Mouse (Mus musculus): ENCODE measurements around the gene 1700122O11Rik.

Gene 1700122O11Rik

GRCm38 (mm10) chr17:48038193-48038592 is at the start of gene 1700122O11Rik:
Gene 1700122O11Rik, minus strand, starts transcription at chr17:48038293.
- no peak for DNase-seq (ENCODE audit: low read depth, low spot score)

GRCm38 (mm10) chr17:48080626-48081025 is 42.5 kb upstream of the 1700122O11Rik start:
- no peak for DNase-seq (ENCODE audit: low read depth, low spot score)

GRCm38 (mm10) chr17:48067729-48068128 is 29.6 kb upstream of the 1700122O11Rik start:
- DNase-seq (ENCODE audit: low read depth, low spot score): no peak

GRCm38 (mm10) chr17:48067083-48067614 is 29.1 kb upstream of the 1700122O11Rik start:
- no peak for DNase-seq (ENCODE audit: low read depth, low spot score)

GRCm38 (mm10) chr17:48065081-48065501 is 27.0 kb upstream of the 1700122O11Rik start:
- DNase-seq (ENCODE audit: low read depth, low spot score): no peak

GRCm38 (mm10) chr17:48064196-48064843 is 26.2 kb upstream of the 1700122O11Rik start:
- DNase-seq (ENCODE audit: low read depth, low spot score): no peak

- DNase-seq (ENCODE audit: low read depth, low spot score): no peak
Measured at GRCm38 (mm10) chr17:48057382-48057781, 19.3 kb upstream of the 1700122O11Rik start.

GRCm38 (mm10) chr17:48055076-48055816 is 17.2 kb upstream of the 1700122O11Rik start:
- DNase-seq (ENCODE audit: low read depth, low spot score): no peak

GRCm38 (mm10) chr17:48053646-48054045 is 15.6 kb upstream of the 1700122O11Rik start:
- no peak for DNase-seq (ENCODE audit: low read depth, low spot score)

- DNase-seq (ENCODE audit: low read depth, low spot score): no peak
Measured at GRCm38 (mm10) chr17:48052338-48053067, 14.4 kb upstream of the 1700122O11Rik start.

GRCm38 (mm10) chr17:48051638-48052337 is 13.7 kb upstream of the 1700122O11Rik start:
- DNase-seq (ENCODE audit: low read depth, low spot score): no peak

GRCm38 (mm10) chr17:48045631-48046030 is 7.5 kb upstream of the 1700122O11Rik start:
- no peak for DNase-seq (ENCODE audit: low read depth, low spot score)

GRCm38 (mm10) chr17:48043154-48043880 is 5.2 kb upstream of the 1700122O11Rik start:
- DNase-seq (ENCODE audit: low read depth, low spot score): no peak

GRCm38 (mm10) chr17:48041351-48042287 is 3.5 kb upstream of the 1700122O11Rik start:
- DNase-seq (ENCODE audit: low read depth, low spot score): peak; percentile 62

- DNase-seq (ENCODE audit: low read depth, low spot score): peak; percentile 69
Measured at GRCm38 (mm10) chr17:48039232-48039866, 1.3 kb upstream of the 1700122O11Rik start.

GRCm38 (mm10) chr17:48036921-48037320 is 1.2 kb downstream of the 1700122O11Rik start:
- DNase-seq (ENCODE audit: low read depth, low spot score): no peak

GRCm38 (mm10) chr17:48031521-48032430 is 6.3 kb downstream of the 1700122O11Rik start:
- peak; percentile 86 for DNase-seq (ENCODE audit: low read depth, low spot score)

- DNase-seq (ENCODE audit: low read depth, low spot score): no peak
Measured at GRCm38 (mm10) chr17:48029241-48029640, 8.9 kb downstream of the 1700122O11Rik start.

Measured in embryo, embryonic 11.5 days (tissue).